Mouse (Mus musculus) kidney, adult 18-20 months (tissue): ENCODE measurements at regions not wholly inside any gene's neighbourhood (a gene's known extent, or its start where the extent isn't known, plus 50 kb on each side); places are given as distances from the start of the nearest gene placed in this dataset.

Experiments used
- DNase-seq: peaks from one replicate; pipeline ENCODE4 v3.0.0; 2021

DNA sequence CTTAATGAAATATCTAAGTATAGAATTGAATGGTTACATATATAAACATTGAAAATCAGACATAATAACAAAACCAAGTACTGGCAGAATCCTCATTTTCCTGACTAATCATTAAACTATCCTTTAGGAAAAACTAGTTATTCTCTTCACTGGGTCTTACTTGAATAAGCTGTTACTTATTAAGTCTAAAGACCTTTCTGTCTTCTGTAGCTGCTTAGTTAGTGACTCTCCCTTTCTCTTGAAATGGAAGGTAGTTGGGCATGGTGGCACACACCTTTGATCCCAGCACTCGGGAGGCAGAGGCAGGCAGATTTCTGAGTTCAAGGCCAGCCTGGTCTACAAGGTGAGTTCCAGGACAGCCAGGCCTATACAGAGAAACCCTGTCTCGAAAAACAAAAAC lies 135.9 kb upstream of the Abcb5 start:
- DNase-seq, result peak; percentile 15

DNA sequence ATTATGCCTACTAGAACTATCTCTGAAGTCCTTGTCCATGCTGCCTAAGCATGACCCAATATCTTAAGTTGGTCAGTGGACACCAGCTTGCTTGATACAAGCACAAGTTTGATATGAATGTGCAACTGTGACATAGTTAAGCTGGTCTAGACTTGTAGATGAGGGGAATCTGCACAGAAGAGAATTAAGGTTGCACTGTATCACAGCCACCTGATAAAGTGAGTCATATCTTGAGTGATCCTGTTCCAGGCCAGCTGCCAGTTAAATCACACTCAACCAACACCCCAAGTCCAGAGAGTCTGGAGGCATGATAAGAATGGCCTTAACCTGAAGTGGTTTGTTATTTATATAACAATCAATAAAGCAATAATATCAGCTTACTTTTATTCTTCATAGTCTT lies 133.5 kb upstream of the Abcb5 start:
- no peak for DNase-seq

DNA sequence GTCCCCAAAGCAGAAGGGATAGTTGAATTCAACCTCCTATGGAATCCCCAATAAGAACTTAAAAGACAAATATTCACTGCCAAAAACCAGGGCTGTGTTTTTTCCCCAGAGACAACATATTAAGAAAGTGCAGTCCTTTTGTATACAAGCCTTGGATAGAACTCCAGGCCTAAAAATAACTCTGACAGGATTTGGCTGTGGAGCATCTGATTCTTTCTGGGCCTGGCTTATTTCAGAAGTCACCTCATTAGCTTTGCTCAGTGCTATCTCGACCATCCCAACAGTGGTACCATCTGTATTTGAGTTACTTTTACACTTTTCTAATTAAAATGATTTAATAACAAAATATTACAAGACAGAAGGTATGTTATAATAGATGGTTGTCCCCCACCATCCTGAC lies 131.6 kb upstream of the Abcb5 start:
- DNase-seq, result no peak

DNA sequence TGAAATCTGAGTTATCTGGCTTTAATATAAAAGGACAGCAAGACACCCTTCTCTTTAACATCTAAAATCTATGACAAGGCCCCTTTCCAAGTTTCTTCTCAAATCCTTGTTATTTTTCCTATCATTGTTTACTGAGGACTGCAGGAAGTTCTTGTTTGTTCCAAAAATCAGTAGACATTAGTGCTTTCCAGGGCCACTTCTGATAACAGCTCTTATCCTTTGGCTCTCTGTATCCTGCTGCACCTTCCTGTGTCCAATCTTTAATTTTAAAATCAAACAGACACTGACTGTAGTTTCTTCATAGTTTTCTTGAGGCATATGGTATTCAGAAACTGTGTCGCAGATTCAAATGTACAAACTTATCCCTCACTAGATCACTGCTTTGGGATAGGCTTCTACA lies 128.1 kb upstream of the Abcb5 start:
- DNase-seq, result no peak

DNA sequence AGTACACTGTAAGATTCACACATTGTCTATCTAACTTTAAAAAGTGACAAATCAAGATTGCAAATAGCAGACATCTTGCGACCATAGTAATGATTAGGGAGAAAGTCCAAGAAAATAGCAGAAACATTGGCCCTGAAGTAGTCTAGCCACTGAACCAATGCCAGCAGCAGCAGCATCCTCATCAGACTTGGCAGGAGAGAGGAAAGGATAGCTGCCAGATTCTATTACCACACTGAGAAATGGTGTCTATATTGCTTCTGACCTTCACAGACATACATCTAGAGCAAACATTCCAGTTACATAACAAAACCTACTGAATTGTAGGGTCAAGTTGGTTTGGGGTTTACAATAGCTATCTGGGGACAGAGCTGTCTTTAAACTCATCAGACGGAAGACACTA lies 127.2 kb upstream of the Abcb5 start:
- no peak for DNase-seq

DNA sequence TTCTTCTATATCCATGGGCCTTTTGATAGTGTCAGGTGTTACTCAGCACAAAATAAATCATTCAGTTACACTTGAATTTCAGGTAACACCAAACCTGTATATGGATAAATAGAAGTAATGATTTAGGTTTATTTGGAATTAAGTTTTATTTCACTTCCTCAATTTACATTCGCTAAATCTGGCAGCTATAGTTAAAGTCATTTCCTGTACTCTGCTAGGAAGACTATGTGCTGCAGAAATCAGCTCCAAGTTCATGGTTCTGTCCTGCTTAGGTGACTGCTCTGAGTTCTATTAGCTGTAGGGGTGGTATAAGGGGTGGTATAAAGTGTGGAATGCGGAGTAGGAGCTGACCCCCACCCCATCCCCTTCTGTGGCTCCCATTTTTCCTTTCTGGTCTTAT lies 123.1 kb upstream of the Abcb5 start:
- no peak for DNase-seq

DNA sequence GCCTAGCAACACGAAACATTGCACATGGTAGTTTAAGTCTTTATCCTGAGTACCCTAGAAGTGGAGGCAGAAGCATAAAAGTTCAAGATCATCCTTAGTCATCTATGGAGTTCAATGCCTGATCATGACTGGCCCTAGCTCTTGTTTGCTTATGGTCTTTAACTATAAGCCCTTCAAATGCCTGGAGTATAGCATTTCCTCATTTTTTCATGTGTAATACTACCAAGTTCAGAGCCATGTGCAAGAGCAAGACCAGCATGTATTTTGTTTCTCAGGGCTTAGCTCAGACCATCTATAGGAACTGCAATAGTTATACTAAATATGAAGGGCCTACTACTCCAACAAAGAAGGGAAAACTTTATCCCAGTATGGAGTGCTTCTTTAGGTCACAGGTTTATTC lies 122.4 kb upstream of the Abcb5 start:
- DNase-seq, result no peak

DNA sequence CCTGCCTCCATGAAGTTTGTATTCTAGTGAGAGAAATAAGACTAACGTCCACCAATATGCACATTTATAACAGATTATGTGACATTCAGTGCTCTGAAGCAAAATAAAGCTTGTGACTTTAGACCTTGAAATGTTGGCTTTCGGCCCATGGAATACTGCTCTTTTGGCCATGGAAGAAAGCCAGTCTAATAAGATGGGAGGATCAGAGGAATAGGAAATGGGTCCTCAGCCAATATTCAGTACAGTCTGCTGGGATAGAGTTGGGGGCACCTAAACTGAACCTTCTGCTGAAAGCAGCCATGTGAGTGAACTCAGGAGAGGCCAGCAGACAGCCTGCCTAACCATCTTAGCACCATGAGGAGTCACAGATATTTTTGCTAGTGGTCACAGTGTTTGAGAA lies 118.6 kb upstream of the Abcb5 start:
- peak; percentile 33 for DNase-seq

DNA sequence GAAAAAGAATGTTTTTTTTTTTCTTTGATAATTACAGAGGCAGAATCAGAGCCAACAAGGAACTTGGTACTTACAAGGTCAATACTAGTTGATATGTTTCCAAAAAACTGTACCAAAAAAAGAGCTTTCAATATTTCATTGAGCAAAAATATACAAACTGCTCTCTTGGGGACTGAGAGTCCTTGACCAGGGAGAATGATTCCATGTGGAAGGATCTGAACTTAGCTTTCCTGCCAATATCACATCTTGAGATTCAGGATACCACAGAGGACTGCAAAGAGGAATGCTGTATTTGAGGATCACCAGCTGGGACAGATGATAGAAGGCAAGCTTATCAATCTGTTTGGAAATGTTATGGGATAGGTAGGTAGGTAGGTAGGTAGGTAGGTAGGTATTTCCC lies 116.6 kb upstream of the Abcb5 start:
- DNase-seq, result no peak

DNA sequence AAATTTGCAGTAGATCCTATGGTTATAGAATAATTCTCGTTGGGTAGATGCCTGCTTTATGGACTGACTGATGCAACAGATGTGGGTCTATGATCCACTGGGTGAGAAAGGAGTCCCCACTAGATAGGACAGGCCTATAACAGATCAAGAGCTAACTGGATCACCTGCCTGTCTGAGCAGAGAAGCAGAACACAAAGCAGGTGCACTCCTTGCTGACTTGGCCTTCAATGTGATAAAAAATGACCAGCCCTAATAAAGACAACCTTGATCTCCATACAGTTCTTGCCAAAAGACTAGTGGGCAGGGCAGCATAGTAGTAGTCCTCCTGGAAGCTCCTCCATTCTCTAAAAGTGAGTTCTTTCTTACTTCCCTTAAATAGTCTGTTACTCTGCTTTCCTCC lies 109.6 kb upstream of the Abcb5 start:
- DNase-seq, result no peak

DNA sequence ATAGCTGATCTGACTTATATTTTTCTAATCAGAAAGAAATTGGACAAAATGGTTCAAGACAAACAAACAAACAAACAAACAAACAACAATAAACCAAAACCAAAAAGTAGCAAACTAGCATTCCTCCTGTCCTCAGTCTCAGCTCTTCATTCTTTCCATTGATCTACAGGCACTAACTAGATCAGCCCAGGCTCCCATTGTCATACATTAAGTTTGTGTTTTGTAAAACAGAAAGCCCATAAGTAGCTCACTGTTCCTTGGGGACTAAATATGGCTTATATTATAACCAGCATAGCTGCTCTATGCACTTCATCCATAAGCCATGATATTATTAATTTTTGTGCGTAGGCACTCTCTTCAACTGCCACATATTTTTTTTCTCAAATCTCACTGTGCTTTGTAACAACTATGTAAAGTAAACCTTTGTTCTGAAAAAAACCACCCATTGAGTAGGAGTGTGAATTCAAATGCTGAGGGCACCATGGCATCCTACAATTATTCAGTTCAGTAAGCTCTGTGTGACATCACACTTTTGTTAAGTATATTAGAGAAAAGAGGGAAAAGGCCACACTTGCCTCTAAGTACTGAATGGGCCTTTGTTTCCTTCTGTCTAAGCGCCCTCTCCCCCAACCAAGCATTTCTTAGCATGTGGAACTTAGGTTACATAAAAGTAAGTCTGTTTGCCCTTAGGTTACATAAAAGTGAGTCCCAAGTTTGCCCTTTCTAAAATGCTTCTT lies 108.7 kb upstream of the Abcb5 start:
- DNase-seq, result no peak

DNA sequence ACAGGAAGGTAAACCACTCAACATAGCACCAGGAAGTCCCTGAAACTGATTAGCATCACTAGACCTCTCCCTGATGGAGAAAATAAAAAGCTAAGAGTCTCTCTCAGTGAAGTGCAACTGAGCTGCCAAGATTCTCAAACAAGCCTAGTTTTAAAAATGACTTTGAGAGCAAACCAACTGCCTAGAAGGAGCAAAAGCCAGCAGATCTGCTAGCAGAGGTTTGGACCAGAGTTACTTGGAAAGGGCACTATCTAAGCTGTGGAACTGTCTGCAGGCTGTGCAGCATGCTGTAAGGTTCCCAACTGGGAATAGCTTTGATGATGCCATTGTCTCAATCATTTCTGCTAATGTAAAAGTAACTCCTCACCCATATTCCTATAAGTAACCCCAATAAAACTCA lies 107.9 kb upstream of the Abcb5 start:
- no peak for DNase-seq

DNA sequence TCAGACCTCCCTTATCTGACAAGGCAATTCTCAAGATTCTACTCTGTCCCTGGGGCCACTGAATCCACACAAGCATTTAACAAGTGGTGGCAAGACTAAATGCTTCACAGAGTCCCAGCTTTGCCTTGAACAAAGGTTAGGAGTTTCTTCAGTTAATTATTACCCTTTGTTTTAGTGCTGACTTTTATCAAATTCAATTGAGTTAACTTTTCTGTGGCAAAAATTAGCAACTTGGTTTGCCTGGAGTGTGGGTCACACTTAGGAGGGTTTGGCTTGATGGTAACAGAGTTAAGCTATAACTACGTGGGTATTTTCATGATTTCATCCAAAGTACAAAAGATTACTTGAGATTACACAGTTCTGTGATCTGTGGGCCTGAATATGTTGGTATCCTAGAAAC lies 104.7 kb upstream of the Abcb5 start:
- no peak for DNase-seq

DNA sequence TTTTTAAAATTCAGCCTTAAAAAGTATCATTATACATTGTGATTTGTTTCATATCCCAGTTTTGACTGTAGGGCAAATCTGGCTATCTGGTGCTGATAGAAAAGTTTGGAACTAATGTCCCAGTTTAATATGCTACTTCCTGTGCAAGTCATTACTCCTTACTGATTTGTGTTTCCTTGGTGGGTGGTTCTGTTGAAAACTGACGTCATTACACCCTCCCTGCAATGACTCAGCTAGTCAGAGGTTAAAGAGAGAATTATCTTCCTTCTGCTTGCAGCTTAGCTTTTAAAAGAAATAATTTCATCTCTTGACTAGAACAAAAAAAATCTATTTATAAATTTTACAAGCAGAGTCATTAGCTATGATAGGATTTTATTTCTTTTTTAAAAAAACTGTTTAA lies 104.2 kb upstream of the Abcb5 start:
- DNase-seq, result no peak

DNA sequence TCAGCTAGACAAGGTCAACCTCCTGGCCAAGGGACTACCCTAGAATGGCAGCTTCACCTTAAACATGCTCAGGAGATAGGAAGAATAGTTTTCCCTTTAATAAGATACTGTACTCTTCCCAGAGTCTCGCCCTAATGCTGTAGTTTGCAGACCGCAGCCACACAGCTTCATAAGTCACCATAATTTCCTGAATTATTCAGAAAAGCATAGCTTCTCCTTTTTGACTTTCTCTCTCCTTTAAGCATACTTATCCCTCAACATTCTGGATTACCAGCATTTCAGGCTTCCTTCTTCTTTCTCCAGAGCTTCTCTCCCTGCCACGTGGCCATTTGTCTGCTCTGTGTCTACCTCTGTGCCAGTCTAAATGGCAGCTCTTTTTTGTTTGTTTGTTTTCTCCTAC lies 103.5 kb upstream of the Abcb5 start:
- no peak for DNase-seq

DNA sequence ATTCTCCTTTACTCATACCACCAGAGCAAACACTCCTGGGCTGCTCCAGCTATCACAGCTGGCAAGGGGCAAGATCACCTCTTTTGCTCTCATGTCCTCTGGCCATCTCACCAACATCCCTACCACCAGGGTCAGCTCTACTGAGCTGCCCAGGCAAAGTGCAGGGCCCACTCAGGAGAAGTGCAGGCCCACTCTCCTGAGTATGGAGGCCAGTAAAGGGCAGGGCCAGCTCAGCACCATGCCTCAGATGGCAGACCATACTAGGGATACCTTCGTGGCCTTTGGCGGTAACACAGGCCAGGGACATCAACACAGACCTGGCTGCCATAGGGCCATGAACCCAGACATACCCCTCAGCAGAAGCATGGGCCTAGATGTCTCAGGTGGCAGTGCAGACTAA lies 101.9 kb upstream of the Abcb5 start:
- no peak for DNase-seq

DNA sequence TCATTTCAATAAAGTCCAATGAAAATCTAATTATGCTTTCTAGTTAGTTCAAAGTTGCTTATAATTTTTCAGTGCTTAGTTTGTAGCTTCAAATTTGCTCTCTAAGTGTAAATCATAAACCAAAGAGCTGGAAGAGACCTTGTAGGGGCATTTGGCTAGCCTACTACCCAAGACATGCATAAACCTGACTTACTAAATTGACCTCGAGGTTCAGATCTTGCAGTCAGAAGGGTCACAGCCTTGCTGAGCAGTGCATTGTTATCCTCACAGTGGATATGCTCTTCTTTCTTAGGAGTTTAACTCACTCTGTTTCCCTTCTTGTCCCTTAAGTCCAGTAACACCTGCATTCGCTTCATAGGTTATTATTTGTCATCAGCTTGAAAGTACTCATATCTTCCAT lies 96.7 kb upstream of the Abcb5 start:
- no peak for DNase-seq

DNA sequence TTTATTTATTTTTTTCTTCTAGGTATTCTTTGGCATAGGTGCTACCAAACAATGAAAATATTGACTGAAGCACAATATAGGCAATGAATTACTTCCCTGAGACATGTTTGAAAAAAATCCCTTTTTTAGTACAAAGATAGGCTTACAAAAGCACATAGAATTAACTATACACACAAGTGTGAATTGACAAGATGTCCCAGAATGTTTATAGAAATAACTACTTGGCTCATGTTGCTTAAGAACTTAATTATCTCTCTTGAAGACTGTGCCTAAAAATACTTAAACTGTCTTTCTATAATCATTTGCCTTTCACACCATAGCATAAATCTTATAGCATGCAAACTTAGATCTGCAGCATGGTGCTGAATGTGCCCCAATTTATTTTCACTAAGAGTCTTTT lies 96.3 kb upstream of the Abcb5 start:
- DNase-seq, result no peak

DNA sequence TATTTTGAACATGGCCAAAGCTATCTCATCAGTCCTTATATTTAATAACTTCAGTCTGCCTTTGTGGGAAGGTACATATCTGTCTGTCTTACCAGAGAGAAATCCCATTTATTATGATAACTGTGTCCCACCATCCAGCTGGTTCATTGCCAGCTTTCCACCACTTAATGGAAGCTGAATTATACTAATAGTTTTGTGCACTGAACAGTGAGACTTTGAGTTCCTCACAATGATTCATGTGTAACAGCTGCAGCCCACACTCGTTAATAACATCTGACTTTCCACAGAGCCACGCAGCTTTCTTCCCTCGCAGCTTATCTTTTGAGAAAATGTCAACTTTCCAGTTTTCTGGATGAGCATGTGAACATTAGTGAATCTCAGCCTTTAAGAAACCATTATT lies 88.3 kb upstream of the Abcb5 start:
- no peak for DNase-seq

DNA sequence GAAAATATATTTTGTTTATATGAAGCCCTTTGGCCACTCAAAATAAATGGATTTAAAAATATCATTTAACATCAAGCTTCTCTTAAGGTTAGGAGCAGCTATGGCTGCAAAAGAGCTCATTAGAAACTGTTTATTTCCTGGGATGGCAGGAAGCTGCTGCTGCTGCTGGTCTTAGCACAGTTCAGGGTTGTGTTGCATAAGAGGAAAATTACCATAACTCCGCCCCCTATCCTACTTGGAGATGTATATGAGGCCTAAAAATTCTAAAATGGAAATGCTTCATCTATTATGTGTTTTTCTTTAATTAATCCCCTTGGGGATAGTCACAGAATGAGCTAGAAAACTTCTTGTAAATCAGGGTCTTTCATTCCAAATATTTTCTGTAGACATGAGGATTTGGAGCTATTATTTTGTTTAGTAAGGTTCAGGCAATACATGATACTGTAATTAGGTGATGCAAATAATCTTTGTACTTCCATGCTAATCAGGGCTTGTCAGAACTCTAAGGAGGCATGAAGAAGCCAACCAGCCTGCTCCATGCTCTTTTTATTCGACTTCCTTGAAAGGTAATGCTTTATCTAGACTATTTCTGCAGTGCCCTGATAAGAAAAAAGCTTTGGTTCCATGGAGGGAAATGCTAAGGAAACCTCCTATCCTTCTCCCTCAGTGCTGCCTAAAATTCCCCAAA lies 85.6 kb upstream of the Abcb5 start:
- no peak for DNase-seq

DNA sequence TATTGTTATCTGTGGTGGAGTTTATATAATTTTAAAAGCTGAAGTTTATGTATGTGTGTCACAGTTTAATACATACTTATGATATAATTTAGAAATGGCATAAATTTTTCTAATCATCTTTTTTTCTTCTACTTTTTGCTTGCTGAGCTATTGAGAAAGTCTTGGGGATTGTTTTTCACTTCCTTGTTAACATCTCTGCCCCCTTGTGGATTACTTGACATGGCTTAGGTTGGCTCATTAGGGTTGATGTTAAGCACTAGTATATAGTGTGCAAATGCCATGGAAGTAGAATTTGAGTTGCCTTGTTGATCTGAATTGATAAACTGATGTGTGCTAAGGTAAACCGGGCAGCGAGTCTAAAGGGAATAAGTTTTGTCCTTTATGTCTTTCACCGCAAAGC lies 72.1 kb upstream of the Abcb5 start:
- DNase-seq, result no peak

DNA sequence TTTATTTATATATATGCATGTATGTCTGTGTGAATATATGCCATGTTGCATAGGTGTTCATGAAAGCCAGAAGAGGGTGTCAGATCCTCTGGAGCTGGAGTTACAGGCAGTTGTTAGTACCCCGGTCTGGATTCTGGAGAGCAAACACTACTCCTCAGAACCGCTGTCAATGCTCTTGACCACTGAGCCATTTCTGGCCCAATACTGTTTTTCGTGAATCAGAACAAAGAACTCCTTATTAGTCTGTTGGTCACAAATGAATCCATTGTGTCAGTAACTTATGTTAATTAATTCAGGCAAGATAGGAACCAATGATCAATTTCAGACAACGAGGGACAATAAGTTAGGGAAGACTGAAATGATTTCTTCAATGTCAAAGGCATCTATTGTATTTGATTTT lies 68.6 kb upstream of the Abcb5 start:
- no peak for DNase-seq

DNA sequence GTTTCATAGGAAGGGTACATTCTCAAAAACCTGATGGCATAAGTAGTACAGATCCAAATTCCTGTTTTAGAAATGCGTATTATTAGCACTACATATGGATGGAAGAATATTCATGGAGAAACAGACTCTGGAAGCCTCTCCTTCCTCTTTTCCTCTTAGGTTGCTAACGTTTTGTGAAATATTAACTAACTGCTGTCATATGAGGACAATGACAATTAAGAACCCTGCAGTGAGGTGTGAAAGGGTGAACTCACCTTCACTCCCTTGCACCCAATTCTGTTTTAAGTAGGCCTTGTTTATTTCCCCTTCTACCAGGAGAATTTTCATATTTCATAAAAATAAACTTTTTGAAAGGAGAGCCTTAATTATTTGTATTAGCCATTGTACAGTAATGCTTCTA lies 62.5 kb upstream of the Abcb5 start:
- DNase-seq, result no peak

DNA sequence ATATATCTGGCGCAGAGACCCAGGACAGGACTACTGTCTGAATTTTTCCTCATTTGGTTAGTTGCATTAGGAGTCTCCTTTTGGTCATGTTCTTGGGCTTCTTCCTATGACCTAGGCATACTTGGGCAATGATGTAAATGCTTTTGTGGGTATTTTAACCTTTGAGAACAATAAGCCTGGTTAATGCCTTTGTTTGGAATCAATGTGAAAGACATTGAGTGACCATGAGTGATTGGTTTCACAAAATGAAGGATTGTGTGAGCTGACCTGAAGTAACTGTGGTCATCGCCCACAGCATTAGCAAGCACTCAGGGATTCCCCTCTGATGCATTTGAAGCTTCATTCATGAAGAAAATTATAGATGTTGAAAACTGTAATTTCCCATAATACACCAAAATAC lies 61.9 kb upstream of the Abcb5 start:
- DNase-seq, result no peak

DNA sequence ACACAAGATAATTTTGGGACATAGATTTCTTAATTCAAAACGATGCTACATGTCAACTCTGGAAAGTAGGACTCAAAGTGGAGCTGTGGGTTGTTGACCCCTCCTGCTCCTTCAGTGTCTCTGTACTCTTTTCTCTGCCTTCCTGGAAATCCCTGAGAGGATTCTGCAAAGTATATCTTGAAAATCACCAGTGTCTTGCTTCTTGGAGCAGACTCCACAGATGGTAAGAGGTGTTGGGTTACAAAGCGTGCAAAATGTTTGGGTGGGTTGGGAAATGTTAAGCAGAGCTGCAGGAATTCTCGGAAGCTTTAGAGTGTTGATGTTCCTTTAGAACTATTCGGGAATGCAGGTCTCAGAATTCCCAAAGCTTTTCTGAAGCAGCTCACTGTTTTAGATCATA lies 61.5 kb upstream of the Abcb5 start:
- DNase-seq, result no peak
